Mouse (Mus musculus): ENCODE results near the gene Mn1.

Mn1 gene

DNA sequence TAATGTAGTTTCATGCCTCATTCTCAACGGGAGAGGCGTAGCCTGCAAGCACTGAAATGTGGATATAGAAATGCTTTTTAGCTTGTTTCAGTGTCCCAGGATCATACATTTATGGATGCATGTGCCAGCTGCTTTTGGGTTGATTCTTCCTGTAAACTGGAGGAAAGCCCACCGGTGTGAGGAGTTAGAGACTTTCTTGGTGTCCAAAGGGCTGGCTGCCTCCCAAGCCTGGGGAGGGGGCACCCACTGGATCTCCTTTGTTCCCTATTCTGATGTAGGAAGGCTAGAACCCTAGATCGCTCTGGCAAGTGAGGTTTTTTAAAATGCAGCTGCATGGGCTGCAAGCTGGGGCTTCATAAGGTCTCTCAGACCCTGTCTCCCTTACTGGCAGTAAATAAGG is 6.5 kb downstream of the Mn1 start:
- in situ Hi-C loops (cut with MboI; ENCODE audit: unreplicated experiment in 2 of 2), result loop anchor here in 1 of 2 experiments (25.0 kb wide), 1 partner anchor 1614 kb away; no protein-coding TSS in a partner anchor

DNA sequence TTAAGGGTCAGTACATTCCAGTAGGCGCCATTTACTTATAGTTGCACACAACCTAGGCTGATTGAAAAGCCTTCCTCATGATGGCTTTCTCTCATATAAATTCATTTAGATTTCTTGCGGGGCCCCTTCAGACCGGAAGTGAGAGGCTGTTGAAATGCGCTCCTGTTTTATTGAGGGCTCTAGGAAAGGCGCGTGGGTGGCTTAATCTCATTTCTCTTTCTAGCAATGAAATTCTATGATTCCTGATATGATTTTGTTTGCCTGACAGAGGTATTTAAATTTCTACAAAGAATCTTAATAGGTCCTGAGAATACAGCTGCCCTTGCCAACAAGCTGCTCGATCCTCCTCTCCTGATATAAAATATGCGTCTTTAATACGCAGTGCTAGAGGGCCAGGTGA is 8.7 kb downstream of the Mn1 start:
- in situ Hi-C loops (cut with MboI; ENCODE audit: unreplicated experiment in 2 of 2), result no loop called here

DNA sequence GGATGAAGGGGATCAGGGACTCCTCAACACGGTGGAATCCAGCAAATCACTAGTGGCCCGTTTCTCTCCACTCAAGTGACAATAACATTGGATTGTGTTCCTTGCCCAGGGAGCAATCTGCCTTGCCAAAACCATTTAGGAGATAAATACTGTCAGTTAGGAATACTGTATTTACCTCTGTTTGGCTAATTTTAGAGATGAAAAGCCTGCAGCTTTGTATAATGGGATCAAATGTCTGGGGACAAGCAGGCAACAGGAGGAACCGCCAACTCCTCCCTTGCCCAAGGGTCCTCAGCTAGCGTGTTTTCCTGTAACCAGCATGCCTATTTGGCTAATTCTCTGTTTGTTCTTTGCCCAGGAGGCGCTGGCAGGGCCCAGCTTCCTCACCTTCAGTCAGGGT is 9.1 kb downstream of the Mn1 start:
- in situ Hi-C loops (cut with MboI; ENCODE audit: unreplicated experiment in 2 of 2), result no loop called here

DNA sequence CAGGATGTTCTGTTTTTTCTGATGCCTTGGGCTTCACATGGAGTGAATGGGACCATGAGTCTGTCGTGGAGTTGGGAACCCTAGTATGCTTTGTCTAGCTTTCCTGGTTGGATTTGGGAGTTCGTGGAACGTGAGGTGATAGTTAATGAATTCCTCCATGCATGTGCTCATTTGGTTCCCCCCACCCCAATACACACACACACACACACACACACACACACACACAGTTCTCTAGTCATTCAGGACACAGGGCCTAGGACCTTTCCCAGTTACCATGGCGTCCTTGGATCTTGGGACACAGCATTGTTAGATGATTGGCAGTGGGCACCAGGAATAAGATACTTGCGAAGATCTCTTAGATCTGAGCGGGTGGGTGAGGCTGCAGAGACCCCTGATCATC is 11.7 kb downstream of the Mn1 start:
- in situ Hi-C loops (cut with MboI; ENCODE audit: unreplicated experiment in 2 of 2), result no loop called here

DNA sequence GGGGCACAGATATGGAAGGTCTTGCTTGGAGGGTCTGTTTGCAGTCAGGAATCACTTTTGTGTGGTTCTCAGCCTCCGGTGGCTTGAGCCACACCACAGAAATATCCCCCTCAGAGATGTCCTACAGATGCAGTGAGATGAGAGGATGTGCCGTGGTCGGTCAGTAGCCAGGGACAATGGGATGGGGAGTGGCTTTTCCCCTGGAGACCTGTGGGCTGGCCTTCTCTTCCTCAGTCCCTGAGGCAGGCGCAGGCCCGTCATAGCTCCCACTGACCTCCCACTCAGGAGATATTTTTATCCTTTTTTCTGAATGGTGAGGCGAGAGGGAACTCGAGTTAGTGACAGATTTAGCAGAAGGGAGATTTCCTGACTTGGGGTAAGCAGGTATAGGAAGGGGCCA is 12.6 kb downstream of the Mn1 start:
- in situ Hi-C loops (cut with MboI; ENCODE audit: unreplicated experiment in 2 of 2), result no loop called here

DNA sequence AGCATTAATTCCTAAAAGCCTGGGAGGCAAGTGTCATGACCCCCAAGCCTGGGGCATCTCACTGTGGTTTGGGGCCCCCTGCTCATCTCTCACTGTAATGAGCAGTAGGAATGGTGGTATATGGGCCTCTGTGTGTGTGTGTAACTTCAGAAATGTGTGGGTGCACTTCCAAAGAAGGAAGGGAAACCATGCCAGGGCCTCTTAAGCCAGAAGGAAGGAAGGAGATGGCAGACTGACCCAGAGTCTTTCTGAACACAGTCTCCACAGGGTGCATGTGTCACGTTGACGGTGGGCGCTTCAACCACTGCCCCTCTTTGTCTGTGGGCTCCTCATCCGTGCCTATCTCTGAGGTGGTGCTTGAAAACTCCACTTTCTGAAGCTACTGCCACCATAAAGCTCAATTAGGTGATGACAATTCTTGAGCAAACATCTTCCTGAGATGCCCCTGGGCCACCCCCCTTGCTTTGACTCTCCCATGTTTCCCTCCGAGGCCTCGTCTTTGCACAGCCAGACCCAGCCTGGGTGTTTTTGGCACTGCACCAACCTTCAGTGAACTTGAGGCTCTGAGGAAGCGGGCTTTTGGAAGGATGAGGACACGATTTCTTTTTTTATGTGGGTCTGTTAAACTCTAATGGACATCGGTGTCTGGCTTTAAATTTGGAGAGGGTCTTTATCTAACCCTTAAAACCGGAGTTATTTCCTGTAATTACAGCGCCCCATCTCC is 14.0 kb downstream of the Mn1 start:
- in situ Hi-C loops (cut with MboI; ENCODE audit: unreplicated experiment in 2 of 2), result no loop called here

DNA sequence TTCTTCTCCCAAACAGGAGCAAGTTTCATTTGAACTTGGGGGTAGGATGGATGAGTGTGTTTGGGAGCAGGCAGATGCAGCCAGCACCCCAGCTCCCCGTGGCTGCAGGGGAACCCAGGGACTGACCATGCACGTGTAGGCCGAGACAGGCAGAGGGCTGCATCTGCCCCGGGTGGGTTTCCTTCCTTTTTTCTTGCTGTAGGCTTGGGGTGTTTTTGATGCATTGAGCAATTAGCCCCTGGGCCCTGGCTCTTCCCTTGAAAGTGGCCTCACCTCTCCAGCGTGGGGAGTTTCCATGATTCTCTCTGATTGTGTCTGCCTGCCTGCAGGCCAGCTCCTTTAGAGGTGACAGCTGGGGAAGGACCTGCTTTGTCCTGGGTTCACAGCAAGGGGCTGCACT is 15.7 kb downstream of the Mn1 start:
- in situ Hi-C loops (cut with MboI; ENCODE audit: unreplicated experiment in 2 of 2), result no loop called here

DNA sequence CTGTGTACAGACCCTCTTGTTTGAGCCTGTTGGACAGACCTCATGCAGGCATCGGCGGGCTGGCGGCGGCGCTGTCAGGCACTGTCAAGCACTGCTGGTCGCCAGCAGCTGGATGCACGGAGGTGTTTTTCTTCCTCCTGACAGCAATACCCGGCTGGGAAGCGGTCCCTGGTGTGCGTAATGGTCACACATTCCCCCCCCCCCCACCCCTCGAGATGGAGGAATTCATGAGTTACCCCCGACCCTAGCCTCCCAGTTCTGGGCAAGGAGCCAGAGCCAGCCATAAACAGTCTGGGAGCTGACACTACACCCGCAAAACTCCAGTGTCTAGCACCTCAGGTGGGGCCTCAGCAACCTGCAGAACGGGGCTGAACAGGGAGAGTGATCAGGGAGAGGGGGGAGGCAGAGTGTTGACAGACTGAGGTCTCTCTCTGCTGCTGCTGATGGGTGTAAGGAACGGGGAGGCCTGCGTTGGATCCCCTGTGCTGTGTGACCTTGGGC is 17.2 kb downstream of the Mn1 start:
- in situ Hi-C loops (cut with MboI; ENCODE audit: unreplicated experiment in 2 of 2), result no loop called here

DNA sequence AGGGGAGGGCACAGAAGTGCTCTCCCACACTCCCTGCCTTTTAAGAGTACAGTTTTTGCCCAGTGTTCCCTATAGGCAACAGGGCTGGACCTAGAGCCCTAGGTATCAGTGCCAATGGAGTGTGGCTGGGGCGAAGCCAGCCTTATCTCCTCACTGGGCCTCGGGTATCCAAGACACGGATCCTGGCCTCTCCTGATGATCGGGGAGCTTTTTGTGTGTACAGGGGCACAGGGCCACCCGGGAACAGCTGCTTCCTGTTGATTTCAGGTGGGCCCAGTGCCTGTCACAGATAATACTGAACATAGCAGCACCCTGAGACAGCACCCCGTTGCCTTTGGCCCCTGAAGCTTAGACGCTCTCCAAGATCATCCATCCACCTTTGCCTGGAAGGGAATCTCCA is 19.1 kb downstream of the Mn1 start:
- in situ Hi-C loops (cut with MboI; ENCODE audit: unreplicated experiment in 2 of 2), result no loop called here

DNA sequence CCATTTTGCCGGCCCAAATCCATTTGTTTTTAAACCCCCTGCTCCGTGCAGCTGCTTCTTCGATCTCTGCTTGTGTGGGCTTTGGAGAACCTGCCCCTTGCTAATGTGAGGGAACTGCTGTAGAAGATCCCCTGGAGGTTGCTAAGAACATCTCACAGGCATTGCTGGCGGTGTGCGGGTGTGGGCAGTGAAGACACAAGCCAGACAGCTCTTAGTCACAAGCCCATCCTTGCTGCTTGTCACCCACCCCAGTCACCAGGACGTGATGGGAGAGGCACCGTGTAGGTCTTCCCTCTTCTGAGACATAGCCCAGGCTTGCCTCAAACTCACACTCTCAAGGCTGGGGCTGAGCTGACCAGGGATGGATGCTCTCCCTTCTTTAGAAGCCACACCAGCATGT is 20.0 kb downstream of the Mn1 start:
- in situ Hi-C loops (cut with MboI; ENCODE audit: unreplicated experiment in 2 of 2), result no loop called here

DNA sequence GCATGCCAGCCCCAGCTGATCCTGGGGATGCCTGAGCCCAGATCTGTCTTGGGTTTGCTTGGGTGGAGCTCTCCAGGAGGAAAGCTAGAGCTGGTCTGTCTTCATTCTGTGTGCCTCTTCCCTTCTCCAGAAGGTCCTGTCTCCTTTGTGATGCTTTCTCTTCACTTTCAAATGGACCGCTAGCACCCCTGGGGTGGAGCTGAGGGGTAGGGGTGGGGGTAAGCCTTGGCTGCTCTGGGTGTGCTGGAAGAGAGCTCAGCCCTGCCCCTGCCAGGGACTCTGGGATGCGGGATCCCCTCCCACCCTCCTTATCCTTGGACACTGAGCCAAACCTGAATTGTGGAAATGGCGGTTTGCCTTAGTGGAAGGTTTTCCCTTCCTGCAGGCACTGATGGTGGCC is 21.2 kb downstream of the Mn1 start:
- in situ Hi-C loops (cut with MboI; ENCODE audit: unreplicated experiment in 2 of 2), result no loop called here

DNA sequence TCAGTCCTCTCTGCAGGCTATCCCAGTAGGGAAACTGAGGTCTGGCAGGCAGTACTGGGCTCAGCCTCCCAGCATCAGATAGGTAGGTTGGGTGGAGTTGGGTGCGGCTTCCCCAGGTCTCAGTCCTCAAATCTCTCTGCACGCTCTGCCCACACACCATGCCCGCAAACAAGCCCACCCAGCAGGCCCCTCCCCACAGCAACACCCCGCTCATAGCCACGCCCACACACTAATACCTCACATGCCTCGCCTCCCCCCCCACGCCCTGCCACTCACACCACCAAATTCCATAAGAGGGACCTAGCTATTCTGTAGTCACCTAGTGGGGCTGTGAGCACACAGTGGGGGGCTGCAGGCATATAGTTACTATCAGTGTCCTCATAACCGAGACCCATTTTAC is 21.7 kb downstream of the Mn1 start:
- in situ Hi-C loops (cut with MboI; ENCODE audit: unreplicated experiment in 2 of 2), result no loop called here

DNA sequence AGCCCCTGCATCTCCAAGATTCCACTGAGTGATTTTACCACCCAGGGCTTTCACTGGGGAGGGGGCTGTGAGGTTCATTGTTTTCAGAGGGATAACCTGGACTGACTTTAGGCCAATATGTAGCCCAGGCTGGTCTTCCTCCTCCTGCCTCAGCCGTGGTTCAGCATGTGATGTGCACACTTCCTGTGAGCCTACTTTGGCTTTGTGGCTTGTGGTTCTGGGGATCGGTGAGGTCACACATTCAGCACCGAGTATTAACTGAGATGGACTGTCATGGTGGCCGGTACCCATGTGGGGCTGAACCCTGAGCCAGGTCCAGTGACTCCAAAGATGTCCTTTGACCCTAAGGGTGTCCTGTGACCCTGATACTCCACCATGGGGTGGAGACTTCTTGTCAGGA is 23.1 kb downstream of the Mn1 start:
- in situ Hi-C loops (cut with MboI; ENCODE audit: unreplicated experiment in 2 of 2), result no loop called here

DNA sequence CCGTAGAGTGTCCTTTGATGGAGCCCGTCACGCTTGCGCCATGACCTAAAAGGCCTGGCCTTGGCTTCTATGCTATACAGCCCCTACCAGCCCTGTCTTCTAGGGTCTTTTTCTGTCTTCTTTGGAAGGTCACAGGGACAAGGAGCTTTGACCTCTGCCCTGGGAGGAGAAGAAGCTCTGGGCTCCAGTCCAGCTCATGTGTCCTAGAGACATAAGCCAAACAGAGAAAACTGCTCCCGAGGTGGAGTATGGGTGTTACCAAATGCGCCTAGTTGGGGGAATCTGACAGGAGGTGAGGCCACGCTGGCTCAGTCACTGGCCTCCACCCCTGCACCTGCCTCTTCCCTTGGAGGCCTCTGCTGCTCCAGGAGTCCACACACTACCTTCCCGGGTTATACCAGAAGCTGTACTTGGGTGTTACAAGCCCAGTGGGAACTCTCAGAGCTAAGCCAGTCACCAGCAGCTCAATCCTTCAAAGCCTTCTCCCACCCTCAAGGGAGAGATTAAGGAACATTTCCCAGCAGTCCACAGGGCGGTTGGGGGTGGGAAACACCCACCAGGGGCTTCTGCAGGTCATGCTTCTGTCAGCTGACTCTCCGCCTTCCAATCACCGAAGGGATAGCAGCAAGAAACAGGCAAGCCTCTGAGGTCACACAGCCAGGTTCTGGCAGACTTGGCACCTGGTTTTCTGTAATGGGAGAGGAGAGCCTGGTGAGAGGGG is 25.1 kb downstream of the Mn1 start:
- in situ Hi-C loops (cut with MboI; ENCODE audit: unreplicated experiment in 2 of 2), result no loop called here

DNA sequence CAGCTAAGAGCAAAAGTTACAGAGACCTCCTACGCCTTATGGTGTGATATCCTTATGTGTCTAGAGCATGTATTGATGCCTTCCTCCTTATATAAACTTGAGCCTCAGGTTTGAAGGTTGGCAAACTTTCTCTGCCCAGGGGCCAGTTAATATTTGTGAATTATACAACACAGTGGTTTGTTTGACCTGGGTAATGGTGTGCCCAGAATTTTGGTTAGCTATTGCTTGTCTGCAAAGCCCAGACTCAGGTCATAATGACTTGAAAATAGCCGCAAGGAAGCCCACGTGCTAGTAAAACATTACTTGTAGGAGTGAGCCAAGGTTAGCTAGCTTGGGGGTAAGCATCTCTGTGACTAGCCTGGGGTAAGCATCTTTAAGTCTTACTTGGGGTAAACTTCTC is 26.5 kb downstream of the Mn1 start:
- in situ Hi-C loops (cut with MboI; ENCODE audit: unreplicated experiment in 2 of 2), result no loop called here

DNA sequence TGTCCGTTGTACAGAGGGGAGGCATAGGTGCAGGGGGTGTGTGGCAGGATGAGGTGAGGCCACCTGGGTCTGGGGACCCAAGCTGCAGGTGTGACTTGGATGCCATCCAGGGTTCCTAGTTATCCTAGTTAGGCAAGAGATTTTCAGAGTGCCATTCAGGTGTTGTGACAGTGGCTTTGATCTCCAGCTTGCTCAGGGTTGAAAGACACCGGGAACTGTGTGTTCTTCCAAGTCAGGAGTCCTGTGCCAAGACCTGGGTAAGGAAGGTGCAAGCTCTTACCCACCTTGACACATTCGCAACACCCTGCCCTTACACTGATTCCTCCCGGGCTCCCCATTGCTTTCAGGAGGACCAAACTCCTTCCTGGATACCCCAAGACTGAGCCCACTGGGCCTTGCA is 27.2 kb downstream of the Mn1 start:
- in situ Hi-C loops (cut with MboI; ENCODE audit: unreplicated experiment in 2 of 2), result no loop called here

DNA sequence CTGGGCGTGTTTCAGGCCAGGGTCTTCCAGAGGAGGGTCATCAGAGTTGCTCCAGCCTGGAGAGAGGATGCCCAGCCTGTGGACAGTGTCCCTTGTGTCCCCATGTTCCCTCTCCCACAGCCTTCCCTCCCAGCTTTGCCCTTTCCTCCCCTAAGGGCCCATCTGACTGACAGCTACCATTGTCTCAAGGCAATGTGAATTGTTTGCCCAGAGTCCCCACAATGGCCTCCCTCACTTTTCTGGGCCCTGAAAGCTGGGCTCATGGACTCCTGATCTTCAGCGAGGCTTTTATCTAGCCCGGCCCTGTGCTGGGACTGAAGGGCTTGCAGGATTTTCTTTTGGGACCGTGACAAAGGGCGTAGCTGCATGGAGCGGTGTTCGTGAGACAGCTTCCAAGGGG is 29.5 kb downstream of the Mn1 start:
- in situ Hi-C loops (cut with MboI; ENCODE audit: unreplicated experiment in 2 of 2), result no loop called here

DNA sequence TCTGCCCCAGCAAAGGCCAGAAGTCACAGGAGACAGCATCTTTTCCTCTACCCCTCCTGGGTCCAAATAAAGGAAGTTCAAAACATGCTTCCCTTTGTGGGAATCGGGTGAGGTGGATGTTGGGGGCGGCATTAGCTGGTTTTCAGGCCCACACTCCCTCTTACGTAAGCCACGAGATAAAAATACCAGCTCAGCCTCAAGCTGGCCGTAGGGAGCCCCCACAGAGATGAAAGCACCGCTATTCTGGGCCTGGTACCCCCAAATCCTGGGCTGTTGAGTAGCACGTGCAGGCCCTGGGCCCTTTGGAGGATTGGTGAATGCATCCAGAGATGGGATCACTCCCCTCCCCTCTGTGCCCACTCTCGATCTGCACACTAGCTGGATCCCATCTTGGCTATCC is 32.5 kb downstream of the Mn1 start:
- in situ Hi-C loops (cut with MboI; ENCODE audit: unreplicated experiment in 2 of 2), result no loop called here

DNA sequence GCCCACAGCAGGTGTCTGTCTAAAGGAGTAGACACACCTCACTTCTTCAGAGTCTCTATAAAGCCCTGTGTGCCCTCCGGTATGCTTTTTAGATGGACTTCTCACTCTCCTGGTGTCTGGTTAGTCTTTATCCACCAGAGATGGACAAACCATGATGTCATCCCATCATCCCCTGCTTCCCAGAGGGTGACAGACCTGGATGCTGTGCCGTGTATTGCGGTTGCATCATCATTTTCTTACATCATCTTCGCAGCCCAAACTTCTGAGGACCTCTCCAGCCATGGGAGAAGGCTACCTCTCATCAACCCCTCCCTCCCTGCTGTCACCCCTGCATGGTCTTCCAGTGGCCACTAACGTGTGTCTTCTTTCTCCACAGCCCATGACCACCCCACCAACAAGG is 37.1 kb downstream of the Mn1 start:
- in situ Hi-C loops (cut with MboI; ENCODE audit: unreplicated experiment in 2 of 2), result no loop called here

DNA sequence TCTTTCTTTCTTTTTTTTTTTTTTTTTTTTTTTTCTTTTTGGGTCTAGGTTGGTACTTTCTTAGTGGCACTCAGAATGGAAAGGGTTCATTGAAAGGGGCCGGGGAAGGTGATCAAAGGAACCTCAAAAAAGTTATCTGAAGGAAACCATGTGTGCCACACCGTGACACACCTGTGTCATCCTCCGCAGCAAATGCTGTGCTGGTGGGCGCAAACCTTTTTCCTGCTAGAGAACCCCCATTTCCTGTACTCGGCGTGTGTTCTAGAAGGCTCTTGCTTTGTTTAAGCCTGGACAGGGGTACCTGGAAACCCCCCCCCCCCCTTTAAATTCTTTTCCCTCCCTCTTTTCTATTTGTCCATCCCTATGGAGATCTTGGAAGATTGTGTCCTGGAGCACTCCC is 37.7 kb downstream of the Mn1 start:
- in situ Hi-C loops (cut with MboI; ENCODE audit: unreplicated experiment in 2 of 2), result no loop called here

DNA sequence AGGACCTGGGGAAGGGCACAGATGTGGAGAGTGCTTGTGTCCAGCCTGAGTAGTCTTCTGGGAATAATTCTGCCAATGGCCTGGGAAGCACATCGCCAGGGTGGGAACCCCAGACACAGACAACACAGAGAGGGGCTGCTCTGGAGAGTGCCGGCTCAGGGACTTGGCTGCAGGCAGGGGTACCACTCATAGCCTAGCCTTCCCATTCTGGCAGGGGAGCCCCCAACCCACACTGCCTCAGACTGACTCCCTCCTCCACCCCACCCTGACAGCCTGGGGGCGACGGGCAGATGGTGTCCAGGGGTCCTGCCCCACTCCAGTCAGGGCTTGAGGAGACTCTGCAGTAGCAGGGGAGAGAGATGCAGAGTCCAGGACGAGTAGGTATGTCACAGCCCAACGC is 41.5 kb downstream of the Mn1 start:
- in situ Hi-C loops (cut with MboI; ENCODE audit: unreplicated experiment in 2 of 2), result no loop called here

DNA sequence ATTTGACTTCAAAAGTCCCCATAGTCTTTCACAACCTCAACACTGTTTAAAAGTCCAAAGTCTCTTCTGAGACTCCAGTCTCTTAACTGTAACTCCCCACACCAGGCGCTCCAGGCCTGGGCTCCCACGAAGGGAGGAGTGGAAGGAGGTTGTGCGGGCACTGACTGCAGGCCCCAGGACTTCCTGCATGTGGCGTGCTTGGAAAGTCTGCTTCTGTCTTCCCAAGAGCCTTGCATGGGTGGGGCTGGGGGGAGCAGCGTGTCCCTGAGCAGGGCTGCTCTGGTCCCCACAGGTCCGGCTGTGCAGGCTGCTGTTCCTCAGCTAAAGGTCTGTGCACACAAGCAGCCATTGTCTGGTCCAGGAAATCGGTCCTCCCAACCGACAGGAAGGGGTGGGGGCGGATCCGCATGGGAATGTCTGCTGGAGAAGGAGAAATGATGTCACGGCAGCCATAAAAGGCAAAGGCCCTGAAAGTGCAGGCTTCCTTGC is 48.7 kb downstream of the Mn1 start:
- in situ Hi-C loops (cut with MboI; ENCODE audit: unreplicated experiment in 2 of 2), result no loop called here

Measured in v-Abl transformed pro-B cells (cell line).